Mouse (Mus musculus): ENCODE results near the gene Zdhhc19.
A peak's percentile ranks its signal among the peaks of the same experiment; 100 is the strongest.

Gene Zdhhc19

DNA sequence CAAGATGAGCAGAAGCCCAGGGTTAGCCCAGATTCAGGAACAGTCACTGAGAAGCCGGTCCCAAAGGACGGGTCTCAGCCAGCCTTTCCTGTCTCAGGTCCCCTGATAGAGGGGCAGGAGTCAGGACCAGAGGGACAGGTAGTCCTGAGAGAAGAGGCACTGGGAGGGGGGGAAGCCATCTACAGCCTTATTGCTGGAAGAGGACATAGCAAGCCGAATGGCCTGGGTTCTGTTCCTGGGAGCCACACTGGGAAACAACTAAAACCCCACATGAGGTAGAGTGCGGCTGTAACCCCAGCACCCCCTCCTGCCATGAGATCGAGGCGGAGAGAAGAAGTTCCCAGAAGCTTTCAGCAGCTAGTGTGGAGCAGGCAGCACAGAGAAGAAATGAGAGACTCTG lies 17.9 kb downstream of the Zdhhc19 start:
- DNase-seq (ENCODE audit: low spot score in 2 of 2), result peak in 1 of 2 experiments; percentile 62

DNA sequence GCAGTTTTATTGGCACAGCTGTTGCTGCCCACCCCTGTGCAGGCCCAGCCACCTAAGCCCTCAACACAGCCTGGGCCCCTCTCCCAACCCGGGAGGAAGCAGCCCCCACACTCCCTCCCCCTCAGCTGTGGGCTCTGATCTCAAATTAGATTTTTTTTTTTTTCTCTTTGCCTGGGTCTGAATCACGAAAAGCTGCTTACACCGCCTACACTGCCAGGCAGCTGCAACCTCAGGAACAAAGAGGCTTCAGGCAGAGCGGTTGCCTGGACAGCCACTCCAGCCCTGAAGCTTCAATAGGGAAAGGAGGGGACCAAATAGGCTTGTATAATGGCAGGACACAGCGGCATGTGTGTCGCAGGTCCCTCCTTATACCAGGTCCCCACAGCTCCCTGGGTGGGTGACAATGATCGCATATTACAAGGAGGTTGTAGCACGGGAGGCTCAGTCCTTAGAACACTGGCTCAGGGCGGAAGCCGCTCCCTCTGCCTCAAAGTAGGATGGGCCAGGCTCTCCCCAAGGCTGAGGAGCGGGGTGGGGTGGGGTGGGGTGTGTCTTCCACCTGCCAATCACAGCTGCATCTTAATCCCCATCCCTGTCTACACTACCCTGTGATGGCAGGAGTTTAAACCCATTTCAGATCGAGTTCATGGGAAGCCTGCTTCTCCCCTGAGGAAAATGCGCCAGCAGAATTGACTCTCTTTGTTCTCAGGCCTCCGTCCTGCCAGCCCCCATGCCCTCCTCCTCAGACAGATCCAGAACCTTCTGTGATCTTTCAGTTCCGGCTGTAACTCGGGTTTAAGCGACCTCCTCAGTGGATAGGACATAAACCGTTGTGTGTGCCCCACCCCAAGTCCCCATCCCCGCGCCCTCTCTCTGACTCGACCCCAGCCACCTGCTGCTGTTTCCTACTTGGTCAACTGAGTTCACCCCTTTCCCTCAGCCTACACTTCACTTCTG lies 20.2 kb downstream of the Zdhhc19 start:
- peak; percentile 59 to 74 for DNase-seq (ENCODE audit: low spot score in 2 of 2)

GRCm38 (mm10) chr16:32517785-32518481 lies 21.9 kb downstream of the Zdhhc19 start:
- DNase-seq (ENCODE audit: low spot score in 2 of 2), result no peak

DNA sequence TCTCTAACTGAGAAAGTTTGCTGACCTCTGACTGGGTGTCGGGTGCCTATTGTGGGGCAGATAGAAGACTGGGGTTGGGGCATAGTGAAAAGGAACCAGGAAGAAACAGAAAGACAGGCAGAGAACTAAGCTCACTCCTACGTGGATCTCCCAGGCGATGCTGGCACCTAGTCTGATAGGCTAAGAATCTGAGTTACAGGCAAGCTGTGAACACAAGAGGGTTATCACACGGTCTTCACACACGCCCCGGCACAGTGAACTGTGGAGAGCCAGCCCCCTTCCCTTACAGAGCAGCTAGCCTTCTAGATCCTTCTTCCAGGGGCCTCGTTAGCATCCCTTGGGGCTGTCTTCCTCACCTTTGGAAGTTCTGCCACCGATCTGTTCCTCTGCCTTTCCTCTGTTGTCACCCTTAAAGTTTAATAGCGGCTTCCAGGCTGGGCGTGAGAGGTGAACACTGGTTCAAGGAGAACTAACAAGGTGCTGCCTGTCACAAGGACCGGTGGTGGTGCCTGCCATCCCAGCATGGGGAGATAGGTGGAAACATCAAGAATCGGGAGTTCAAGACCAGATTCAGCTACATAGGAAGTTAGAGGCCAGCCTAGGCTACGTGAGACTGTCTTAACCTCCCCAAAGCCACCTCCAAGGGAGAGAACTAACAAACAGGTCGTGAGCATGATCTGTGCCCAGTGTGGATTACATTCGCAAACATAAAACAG lies 23.7 kb downstream of the Zdhhc19 start:
- peak in 1 of 2 experiments; percentile 71 for DNase-seq (ENCODE audit: low spot score in 2 of 2)

DNA sequence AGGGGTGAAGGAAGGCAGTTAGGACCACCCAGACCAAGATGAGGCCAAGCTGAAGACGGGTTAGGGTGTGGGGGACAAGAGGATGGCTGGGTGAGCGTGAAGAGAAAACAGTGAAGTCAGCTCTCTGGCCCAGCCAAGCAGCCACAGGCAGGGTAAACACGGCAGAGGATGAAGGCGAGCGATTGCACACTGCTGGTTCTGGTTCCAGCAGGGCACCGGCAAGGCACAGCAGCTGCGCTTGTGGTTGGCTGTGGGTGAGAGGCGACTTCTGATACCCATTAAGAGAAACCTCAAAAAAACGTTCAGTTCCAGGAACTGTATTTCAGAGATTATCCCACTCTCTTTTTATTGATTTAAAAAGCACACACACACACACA lies 24.3 kb downstream of the Zdhhc19 start:
- peak; percentile 64 to 83 for DNase-seq (ENCODE audit: low spot score in 2 of 2)

GRCm38 (mm10) chr16:32522578-32523194 lies 26.6 kb downstream of the Zdhhc19 start:
- no peak for DNase-seq (ENCODE audit: low spot score in 2 of 2)

- no peak for DNase-seq (ENCODE audit: low spot score in 2 of 2)
These were observed 27.6 kb downstream of the Zdhhc19 start for GRCm38 (mm10) chr16:32523462-32524243.

DNA sequence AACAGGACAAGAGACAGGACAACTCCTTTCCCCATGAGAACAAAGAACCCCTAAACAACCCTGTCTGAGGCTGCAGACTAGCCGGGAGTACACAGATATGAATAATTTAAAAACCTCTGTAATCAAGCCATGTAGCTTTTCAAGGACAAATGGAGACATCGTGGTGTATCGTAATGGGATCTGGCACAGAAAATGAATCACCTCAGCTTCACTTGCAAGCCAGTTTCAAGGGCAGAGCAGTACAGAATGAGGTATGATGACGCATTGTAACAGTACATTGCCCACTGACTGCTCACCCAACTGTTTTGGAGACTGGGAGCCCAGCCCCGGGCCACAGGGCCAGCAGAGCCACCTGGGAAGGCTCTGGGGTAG lies 28.2 kb downstream of the Zdhhc19 start:
- no peak for DNase-seq (ENCODE audit: low spot score in 2 of 2)

DNA sequence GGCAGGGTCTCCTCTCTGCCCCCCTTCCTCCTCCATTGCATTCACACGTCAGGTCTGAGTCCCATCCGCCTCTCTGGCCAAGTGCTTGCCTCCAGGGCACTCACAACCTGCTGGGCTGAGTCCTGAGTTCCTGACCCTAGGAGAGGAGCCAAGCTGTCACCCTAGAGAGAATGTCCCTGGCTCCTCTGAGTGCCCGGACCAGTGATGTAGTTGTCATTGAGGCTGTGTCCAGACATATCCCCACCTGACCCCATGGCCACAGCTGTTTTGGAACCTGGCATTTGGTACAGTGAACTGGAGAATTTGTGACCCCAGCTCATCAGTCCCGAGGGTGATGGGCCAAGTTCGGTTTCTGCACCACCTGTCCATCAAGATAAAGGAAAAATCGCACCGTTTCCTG lies 30.8 kb downstream of the Zdhhc19 start:
- no peak for DNase-seq (ENCODE audit: low spot score in 2 of 2)

GRCm38 (mm10) chr16:32532878-32533826 lies 37.1 kb downstream of the Zdhhc19 start:
- DNase-seq (ENCODE audit: low spot score in 2 of 2), result no peak

DNA sequence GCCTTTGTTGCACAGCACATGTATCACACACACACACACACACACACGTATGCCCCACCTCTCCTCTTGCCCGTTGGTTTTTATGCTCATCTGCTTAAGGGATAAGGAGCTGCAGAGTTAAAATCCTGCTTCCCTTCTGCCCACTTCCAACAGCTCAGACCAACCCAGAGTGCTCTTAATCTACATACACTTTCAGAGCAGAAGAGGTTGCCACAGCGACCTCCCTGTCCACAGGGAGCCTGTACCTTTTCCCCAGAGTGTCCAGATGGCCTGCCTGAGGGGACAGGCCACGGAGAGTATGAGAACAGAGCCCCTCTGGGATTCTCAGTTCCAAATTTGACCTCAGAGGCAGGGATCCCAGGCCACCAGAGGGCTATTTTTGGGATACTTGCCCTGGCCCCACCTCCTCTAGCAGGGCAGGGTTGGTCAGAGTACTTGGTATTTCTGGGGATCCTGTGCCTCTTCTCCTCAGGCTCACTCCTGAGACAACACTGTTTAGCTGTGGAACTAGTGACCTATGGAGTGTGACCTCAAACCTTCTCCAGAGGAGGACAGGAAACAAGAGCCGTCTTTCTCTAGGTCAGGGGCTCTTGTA lies 39.2 kb downstream of the Zdhhc19 start:
- DNase-seq (ENCODE audit: low spot score in 2 of 2), result no peak

- DNase-seq (ENCODE audit: low spot score in 2 of 2), result no peak
These were observed 42.0 kb downstream of the Zdhhc19 start for GRCm38 (mm10) chr16:32537867-32538660.

- DNase-seq (ENCODE audit: low spot score in 2 of 2), result no peak
These were observed 42.7 kb downstream of the Zdhhc19 start for GRCm38 (mm10) chr16:32538761-32539255.

- DNase-seq (ENCODE audit: low spot score in 2 of 2), result no peak
These were observed 45.5 kb downstream of the Zdhhc19 start for GRCm38 (mm10) chr16:32541338-32542179.

GRCm38 (mm10) chr16:32543422-32543821 lies 47.4 kb downstream of the Zdhhc19 start:
- no peak for DNase-seq (ENCODE audit: low spot score in 2 of 2)

- peak; percentile 35 to 73 for DNase-seq (ENCODE audit: low spot score in 2 of 2)
These were observed 51.3 kb downstream of the Zdhhc19 start for GRCm38 (mm10) chr16:32547156-32548068.
